Mouse (Mus musculus) layer of hippocampus, postnatal 14 days (tissue): ENCODE data around the gene Pdzk1ip1. TPM values are rescaled to one million over a fixed set of nuclear protein-coding genes. Genes with fewer than 3 reads are reported as not detected.

Experiments
- DNase-seq, 2 experiments: peaks; one replicate each; pipeline ENCODE4 v3.0.0; 2021 to 2022; ENCODE audit warnings: low spot score in 2 of 2, mixed read lengths in 1 of 2
- total RNA-seq, 2 experiments: library from RNA; stranded (reverse); gene quantifications; 2 replicates each; pipeline ENCODE4 v1.2.3; 2021

Pdzk1ip1 gene
- total RNA-seq, 2 experiments from 2014 or later, result 0.78 TPM; not detected in 1

DNA sequence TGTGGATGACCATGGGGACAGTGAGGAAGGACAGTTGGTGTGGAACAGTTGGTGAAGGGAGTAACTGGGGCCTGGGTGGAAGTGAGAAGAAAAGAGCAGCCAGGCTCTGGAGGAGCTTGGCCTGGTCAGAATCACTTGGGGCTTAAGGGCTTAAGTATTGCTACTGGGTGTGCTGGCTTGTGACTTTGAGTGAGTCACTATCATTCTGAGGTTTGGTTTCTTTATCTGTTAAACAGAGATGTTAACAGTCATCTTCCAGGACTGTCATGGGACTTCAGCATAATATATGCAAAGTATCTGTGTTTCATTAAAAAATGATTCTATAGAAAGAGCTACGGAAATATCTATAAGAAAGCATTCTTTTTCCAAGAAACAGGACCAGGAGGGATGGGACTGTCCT is 13.7 kb upstream of the Pdzk1ip1 start:
- no peak for DNase-seq

DNA sequence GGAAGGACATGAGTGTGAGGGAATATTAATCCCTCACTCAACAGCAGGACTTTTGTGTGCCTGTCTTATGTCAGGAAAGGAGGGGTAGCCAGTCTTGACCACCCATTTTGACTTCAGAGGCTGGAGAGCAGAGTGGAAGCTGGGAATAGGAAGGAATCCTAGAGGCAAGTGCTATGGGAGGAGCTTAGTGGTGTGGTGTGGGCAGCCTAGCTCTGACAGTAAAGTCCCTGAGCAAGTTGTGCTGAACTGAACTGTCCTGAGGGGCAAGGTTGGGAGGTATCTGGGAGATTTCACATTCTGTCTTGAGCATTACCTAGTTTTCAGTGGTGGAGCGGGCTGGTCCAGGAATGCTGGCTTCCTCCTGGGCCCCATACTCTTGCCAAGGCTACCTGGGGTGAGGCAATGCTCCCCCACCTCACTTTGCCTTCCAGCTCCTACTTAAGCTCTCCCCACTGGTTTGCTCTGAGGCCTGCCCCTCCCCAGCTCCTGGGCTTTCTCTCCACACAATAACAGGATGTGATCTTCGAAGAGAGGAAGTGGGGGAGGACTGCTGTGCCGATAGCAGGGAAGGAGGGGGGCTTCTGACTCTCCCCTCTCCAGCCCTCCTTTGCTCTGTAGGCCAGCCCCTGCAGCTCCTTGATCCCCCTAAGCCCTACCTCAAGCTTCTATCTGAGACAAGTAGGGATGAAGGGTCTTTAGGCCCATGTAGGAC is 13.1 kb upstream of the Pdzk1ip1 start:
- no peak for DNase-seq

DNA sequence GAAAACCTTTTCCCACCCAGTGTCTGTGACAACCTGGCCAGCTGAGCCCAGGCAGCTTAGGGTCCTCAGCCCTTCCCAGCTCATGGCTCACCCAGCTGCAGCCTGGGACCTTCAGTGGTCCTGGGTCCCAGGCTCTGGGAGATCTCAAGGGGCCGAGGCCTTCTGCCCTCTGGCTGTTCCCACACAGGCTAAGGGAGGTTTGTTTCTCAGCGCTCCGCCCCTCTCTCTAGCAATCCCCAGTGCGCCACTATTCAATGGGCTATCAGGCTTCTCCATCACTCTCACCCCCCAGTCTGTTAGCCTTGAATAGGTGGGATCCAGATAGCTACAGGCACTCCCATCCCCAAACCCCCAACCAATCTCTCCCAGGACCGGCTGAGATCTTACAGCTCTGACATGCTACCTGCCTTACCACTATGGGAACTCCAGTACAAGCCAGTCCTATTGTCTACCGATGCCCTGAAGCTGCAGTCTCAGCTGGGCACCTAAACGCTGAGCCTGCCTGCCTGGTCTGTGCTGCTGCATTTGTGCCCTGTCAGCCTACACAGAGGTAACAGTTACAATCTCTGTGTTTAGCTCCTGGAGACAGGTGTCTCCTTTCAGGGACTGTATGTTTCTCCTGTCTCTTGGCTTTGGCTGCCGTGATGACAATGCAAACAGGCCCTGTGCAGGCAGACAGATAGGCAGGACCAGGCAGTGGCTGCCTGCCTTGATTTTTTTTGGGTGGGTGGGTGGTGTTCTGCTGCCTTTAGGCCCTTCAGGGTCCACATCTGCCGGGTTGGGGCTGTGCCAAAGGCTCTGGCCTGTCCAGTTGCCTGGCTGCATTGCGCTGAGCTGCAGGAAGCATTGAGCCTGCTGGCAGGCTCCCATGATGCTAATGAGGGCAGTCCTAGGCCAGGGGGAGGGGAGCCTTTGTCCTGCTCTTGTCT is 9.4 kb upstream of the Pdzk1ip1 start:
- peak in 1 of 2 experiments; percentile 28 for DNase-seq

DNA sequence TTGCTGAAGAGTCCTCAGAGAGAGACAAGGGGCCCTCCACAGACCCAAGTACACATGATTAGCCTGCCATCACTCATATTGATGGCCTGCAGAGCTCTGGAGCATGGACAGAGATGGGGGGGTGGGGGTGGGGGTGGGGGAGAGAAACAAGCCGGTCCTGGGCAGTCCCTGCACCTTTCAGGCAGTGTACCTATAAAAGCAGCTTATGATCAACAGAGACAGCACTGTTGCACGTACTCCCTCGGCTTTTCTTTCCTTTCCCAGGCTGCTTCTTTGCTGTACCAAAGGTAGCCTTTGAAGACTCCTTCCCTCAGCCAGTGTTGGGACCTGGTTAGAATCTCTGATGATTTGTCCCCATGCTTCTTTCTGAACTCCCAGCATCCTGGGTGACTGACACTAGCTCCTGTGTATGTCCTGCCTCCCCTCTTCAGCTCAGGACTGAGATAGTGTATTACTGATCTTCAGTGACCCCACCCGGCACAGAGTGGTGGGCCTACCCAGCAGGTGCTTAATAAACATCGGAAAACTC is 8.6 kb upstream of the Pdzk1ip1 start:
- DNase-seq, result no peak

DNA sequence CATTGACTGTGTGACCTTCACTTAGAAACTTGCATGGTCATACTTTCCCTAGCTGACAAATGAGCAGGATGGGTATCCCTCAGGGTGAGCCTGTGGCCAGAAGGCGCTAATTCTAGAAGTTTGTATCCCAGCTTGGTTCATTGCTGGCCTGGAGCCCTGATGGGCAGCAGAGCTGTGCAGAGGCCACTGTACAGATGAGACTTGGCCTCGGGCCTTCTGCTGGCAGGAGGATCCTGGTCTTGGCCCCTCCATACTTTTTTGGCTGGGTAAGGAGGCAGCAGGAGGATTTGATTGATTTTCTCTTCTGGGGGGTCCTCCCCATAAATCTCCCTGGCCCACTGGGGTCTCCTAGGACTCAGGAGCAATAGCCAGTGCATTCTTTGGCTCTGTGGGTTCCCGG is 5.5 kb upstream of the Pdzk1ip1 start:
- no peak for DNase-seq

DNA sequence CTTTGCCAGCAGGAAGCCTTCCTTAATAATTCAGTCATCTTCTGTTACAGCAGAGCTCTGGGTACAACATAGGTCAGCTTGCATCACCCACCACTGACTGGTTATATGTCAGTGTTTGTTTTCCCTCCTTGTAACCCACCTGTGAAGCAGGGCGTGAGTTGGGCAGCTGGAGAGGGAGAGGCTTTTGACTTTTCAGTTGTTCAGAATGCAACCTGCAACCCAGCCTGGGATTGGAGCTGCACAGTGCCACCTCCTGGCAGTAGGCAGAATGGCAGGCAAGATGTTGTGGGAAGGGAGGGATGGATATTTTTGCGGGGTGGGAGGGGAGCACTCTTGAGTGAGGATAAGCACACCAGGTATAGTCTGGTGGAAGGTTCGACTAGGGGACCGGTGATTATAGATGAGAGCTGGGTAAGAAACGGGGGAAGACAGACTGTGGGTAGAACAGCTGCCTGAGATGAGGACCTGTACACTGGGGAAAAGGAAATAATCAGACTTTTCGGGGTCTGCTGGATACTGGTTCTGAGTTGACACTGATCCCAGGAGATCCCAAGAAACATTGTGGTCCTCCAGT is 2.9 kb upstream of the Pdzk1ip1 start:
- DNase-seq, result peak; percentile 40 to 48

DNA sequence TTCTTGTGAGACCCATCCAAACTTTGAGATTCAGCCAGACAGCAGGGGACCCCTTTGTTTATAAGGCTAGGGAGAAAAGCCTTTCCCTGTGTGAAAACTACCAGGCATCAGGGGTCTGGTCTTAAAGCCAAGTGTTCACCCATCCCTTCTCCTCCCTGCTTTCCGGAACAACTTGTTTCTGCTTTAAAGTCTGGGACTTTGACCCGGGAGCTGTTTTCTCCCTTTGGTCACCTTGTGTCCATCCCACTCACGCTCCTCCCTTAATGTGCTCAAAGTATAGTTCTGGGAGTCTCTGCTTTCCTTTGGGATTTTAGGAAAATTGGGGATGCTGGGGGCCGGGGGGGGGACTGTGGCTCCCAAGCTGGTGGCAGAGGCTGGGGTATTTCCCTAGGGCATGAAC is 2.3 kb upstream of the Pdzk1ip1 start:
- DNase-seq, result no peak

DNA sequence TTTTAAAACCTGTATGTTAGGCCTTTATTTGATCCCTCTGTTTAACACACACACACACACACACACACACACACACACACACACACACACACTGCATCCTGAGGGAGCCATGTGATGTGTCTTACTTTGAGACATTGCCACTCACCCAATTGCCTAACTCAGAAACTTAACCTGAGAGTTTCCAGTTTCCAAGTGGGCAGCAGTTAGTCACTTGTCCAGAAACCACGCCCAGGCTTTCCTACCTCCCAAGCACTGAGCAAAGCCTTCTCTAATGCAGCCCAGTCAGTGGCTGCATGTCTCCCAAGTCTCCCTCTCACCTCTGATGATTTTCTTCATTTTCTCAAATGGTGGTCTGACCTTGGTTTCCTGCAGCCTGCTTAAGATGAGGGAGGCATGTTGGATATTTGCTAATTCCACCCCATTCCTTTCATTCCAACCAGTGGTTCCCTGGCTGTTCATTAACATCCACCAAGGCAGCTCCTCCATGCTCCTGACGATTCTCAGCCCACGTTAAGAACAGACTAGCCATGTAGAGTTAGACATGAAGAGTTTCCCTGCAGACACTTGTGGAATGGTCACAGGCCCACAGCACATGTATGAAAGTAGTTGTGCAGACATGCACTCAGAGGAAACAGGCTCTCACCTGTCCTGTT is 1.6 kb upstream of the Pdzk1ip1 start:
- no peak for DNase-seq

DNA sequence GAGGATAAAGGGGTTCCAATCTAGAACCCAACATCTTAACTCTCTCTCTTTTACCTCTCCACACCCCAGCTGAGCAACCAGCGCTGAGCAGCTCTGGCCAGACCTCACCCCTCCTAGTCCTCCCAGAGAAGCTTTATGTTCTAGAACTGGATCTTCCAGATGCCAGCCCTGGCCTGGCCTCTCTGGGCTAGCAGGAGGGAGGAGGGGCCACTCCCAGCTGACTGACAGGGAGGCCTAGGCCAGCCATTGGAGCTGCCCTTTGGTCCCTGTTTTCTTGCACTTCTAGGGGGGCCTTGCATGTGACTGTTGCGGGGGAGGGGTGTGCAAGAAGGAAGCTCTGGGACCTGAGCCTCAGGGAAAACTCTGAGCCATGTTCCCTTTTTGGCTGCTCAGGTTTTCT is 2.1 kb downstream of the Pdzk1ip1 start:
- DNase-seq, result no peak

DNA sequence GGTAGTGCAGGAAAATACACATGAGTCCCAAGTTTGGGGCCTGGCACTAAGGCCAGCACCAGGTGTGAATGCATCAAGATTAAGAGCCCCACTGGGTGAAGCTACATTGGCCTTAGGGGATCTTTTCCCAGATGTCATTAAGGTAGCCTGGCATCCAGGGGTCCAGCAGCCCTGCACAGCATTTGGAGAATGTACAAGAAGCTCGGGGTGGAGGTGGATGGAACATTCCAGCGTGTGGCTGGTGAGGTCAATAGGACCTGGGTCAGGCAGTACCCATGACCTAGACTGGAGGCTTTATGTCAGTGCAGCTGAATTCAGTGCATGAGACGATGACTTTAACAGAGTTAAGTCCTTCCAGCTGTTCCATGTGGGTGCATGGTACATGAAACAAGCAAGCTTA is 3.3 kb downstream of the Pdzk1ip1 start:
- DNase-seq, result no peak

DNA sequence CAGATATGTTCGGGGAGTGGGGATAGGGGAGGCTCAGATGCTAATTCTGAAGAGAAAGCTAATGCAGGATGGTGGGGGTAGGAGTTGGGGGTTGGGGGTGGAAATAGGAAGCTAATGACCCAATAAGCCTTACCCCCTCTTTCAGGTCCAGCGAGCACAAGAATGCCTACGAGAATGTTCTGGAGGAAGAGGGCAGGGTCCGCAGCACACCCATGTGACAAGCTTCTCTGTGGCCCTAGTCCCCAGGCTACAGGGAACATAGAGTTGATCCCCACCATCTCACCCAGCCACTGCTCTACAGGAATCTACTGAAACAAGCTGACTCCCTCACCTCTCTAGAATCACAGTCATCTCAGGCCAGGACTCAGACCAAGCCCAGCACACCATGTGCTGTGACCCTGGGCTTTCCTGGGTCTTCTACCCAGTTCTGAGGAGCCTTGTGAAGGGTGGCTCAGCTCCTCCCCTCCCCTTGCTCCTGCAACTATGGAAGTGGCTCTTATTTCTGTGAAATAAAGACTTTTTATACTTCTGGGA is 4.9 kb downstream of the Pdzk1ip1 start:
- no peak for DNase-seq

DNA sequence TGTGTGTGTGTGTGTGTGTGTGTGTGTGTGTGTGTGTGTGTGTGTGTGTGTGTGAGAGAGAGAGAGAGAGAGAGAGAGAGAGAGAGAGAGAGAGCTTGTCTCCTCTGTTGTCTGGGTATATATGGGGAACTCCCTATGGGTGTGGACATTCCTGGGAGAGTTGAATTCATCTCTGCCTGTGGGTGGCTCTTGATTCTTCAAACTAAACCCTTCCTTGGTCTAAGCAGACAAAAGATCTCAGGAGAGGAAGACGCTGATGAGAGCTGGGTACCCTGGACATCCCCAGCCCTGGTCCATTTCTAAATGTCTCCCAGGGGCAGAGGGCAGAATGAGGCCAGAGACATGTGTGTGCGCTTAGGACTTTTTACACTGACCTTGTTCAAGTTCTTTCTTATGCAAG is 5.5 kb downstream of the Pdzk1ip1 start:
- no peak for DNase-seq

DNA sequence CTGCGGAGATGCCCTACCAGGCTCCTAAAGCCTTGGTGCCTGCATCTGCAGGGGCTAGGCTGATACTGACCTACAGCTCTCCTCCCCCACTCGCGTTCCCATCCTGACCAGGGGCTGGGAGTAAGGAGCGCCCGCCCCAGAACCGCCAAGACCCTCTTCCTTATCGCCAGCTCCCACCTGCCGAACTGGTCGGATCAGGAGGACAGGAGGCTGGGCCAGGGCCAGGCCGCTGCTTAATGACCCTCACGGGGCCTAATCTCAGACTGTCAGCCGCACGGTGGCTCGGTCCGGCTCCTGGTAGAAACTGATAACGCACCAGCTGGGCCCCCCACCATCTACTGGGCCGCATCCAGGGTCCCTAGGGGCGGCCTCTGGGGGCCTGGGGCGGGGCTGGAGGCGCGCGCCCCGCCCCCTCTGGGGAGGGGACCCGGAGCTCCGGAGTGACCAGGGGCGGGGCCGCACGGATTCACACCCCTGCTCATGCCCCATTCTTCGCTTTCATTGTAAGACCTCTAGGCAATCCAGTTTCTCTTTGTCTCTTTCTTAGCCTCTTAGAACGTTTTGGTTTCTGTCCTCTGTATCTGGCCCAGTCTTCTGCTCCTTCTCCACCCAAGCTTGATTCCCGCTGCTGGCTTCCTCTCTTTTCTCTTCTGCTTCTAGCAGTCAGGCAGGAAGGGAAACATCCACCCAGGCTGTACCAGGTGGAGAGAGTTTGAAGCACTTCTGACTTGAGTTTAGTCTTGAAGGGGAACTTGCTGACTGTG is 7.3 kb downstream of the Pdzk1ip1 start:
- no peak for DNase-seq

DNA sequence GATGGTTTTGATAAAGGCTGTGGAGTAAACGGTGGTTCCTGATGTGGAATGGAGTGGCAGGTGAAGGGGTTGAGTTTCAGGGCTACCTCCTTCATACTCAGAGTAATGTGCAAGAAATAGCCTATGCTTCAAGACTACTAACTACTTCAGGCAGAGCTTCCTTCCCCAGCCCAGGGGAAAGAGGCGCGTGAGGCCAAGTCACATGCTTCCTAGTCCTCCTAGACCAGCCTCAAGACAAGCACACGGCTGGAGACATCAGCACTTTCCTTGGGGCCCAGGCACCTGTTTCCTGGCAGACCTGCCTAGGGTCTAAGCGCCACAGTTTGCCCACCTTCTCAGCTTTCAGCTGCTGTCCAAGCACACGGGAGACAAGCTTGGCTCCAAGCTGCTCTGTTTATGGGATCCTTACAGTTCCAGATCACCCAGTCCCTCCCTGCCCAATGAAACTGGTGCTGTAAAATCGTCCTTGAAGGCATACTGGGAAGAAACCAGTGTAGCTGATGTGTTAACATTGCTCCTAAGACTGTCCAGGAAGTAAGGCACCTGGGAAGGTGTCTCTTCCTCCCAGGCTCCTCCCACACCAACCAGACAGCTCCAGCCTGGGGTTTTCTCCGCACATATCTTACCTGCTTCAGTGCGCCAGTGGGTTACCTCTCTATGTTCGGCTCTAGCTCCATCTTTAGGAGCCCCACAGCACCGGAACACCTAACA is 8.1 kb downstream of the Pdzk1ip1 start:
- no peak for DNase-seq

DNA sequence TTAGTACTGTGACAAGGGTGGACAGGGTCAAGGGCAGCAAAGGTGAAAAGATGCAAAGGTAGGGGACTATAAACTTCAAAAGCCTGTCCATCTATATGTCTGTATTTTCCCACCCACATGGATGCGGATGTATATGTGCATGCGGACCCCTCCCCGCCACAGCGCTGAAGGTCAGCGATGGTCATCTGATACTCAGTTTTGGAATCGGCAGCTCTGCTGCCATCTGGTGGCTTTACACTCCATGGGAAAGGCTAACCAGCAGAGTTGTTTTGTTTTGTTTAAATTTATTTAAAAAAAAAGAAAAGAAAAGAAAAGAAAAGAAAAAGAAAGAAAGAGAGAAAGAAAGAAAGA is 8.6 kb downstream of the Pdzk1ip1 start:
- DNase-seq, result no peak

DNA sequence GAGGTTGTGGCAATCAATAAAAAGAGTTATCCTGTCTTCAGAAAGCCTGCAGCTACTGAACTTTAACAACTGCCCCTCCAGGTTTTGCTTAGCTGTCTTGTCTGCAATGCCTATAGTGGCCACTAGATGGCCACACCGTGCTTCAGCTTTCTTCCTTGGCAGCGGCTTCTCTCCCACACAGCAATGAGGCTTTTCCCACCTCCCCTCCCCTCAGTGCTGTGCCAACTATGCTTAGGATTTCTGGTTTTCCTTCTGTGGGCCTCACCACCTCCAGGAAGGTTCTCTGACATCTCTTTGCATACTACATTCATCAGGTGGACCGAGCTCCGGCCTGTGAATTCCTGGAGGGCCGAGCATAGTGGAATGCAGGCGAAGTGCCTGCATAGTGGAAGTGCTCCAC is 13.2 kb downstream of the Pdzk1ip1 start:
- peak; percentile 55 to 74 for DNase-seq

DNA sequence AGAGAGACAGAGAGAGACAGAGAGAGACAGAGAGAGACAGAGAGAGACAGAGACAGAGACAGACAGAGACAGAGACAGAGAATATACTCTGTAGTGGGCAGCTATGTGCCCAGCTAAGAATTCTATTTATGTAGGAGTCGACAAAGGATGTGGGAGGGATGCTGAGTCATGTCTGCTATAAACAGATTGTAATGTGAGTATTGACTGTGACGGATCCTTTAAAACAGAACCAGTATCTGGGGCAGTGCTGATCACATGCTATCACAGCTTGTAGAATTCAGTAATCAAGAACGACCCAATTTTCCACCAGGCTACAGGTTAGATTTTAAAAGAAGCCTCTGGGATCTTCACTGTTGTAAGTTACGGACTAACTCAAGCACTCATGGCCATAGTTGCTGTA is 15.0 kb downstream of the Pdzk1ip1 start:
- DNase-seq, result no peak

DNA sequence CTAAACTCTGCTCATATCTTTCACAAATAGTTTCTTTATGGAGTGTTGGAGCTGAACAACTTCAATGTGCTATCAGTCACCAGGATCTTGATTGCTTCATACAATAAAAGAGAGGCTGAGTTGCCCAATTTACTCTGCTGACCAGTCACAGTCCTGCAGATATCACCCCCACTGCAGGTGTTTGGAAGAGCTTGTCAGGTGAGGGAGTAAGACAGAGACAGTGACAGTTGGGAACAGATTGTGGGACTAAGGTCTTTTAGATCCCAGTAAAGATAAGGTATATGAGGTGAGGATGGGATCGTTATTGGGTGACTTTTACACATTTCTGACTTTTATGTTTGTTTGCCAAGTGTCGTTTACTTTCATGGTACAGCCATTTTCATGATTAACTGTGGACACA is 22.7 kb downstream of the Pdzk1ip1 start:
- no peak for DNase-seq

DNA sequence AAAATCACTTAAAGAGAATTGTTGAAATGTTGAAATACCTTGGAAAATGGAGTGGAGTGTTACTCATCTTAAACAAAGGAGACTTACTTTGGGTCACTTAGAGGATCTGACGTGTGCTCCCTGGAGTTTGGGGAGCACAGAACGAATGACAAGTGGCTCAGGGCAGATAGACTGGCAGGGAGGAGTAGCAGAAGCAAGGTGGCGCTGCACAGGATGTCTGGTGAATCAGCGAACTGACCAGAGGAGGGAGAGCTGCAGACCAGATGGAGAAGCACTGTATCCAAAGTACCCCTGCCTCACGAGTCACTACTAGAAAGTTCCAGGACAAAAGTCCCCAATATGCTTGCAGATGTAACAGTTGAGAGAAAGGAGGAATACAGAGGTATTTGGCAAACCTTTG is 24.8 kb downstream of the Pdzk1ip1 start:
- DNase-seq, result no peak

DNA sequence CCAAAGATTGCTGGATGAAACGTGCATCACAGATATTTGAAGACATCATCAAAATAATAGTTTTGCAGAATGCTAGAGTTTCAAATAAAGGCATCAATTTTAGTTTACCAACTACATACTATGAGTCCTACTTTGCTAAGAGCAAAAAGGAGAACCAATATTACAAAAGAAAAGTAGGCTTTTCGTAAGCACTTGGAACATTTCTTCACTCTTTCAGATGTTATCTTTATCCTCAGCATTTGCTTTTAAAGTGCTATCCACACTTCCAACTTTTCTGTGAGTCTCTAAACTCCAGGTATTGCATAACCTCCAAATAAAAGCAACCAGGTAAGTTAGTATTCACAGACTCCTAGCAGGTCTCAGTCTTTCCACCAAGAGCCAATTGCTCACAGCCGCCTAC is 31.1 kb downstream of the Pdzk1ip1 start:
- DNase-seq, result no peak
